Mouse (Mus musculus) liver, embryonic 14.5 days (tissue): Measurements from ENCODE around the gene Hemk1.
A peak's percentile ranks its signal among the peaks of the same experiment; 100 is the strongest.

Experiments
- CTCF ChIP-seq: IDR thresholded peaks from 2 replicates; pipeline ENCODE4 v1.5.1; 2016; ENCODE audit warnings: antibody characterized with exemption, low read depth, control low read depth
- EP300 ChIP-seq: IDR thresholded peaks from 2 replicates; pipeline ENCODE4 v1.6.1; 2016; ENCODE audit warnings: antibody characterized with exemption, low read depth

- TF ChIP-seq CTCF, result 0 out of 2 replicates have a peak, but pooled peaks have one; percentile 10
- no peak for TF ChIP-seq EP300
Observed at GRCm38 (mm10) chr9:107279378-107280321, 58.5 kb downstream of the Hemk1 start.
